Mouse (Mus musculus) lung, adult 2 months (tissue): ENCODE data around the gene Mapk8ip3.

ENCODE experiments used
- CTCF ChIP-seq: fragments of 200-500 bp; IDR thresholded peaks from 2 replicates; pipeline ENCODE4 v1.5.1; 2011; ENCODE audit warnings: mild to moderate bottlenecking, low read length, control low read depth; ENCODE audit not compliant: insufficient read depth
- POLR2A ChIP-seq: fragments of 200-500 bp; IDR thresholded peaks from 2 replicates; pipeline ENCODE4 v1.6.1; 2011; ENCODE audit warnings: low read depth, mild to moderate bottlenecking, control low read depth, low read length, borderline replicate concordance; ENCODE audit errors: extremely low read depth

DNA sequence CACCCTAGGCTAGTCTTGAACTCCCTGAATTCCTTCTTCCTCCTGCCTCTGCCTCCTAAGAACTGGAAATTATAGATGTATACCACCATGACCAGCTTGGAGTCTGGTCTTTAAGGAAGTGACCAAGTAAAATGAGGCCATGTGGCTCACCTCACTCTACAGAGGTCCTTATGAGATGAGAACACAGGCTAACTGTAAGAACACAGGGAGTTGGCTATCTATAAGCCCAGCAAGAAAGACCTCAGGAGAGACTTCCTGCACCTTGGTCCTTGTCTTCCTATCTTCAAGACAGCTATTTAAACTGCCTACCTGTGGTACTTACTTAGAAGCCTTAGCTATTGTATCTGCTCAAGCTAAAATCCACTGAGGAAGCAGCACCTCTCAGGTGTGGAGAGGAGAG, 22.8 kb downstream of the Mapk8ip3 start:
- TF ChIP-seq CTCF (no peak), POLR2A (no peak)
